Mouse (Mus musculus) cerebellum, adult 18-20 months (tissue): ENCODE measurements at regions not wholly inside any gene's neighbourhood (a gene's known extent, or its start where the extent isn't known, plus 50 kb on each side); places are given as distances from the start of the nearest gene placed in this dataset.

Experiments used
- DNase-seq, 2 experiments: peaks; one replicate each; pipeline ENCODE4 v3.0.0; 2021

DNA sequence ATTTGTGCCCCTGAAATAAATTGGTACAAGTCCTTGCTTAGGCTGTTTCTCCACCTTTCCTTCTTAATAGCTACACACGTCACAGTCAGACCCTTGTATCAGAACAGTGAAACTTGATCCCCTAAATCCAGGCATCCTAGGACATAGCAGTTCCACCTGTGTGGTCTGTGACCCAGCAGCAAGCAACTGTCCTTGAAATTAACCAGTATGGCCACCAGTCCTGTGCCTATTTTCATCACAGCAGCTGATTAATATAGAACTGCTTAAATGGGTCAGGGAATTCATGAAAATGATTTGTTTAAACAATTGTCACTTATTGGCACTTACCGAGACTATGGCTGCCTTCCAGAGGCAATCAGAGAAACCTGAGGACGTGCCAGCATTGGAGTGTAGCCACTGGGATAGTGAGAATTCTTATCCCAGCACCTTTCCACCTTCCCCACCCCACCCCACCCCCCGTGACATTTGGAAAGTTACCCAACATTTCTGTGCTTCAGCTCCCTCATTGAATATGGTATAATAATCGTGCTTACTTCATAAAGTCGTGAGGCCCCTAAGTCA, 135.4 kb upstream of the Cdkn2b start:
- peak; percentile 54 to 62 for DNase-seq

DNA sequence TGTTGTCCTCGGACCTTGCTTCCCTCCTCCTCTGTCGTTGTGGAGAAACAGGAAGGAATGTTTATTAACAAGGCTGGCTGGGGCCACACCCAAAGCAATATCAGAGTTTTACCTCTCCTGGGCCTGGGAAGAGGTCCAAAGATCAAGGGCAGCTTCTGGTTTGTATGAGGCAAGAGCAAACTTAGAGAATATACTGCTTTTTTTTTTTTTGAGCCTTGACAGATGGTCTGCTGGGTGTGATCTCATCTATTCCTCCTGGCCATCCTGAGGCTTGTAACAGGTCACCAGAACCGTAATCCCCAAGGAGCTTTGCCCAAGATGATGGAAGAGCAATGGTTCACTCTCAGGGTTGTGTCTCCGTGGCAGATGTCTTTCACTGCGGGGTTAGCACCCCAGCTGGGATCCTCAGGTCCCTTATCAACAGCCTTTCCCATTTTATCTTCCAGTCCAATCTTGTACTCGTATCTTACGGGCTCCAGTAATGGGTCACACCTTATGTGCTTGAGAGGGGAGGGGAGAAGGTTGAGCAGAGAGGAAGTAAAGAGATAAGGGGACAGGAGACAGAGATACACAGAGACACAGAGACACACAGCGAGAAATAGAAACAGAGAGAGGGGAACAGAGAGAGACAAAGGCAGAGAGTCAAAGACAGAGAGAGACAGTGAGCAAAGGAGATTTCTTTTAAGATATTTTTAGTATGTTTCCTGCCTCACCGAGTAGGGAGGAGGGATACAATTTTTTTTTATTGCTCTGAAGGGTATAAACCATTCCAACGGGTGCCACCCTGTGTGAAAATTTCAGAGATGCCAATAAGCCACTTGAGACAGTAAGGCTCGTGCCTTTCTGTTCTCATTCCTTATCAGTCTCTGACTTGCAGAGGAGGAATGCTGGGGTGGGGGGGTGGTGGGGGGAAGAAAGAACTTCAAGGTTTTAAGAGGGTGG, 134.6 kb upstream of the Cdkn2b start:
- peak; percentile 32 to 45 for DNase-seq

DNA sequence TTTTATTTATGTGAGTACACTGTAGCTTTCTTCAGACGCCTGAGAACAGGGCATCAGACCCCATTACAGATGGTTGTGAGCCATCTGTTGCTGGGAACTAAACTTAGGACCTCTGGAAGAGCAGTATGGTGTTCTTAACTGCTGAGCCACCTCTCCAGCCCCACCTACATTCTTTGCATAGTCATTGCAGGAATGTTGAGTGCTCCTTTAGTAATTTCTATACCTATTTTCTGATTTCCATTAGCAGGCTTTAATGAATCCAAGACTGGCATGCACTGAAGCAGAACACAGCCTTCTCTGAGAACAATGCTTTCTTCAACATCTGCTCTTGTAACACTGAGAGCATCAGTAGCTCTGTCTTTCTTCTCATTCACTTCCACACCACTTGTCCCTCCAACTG, 131.7 kb upstream of the Cdkn2b start:
- DNase-seq = no peak

DNA sequence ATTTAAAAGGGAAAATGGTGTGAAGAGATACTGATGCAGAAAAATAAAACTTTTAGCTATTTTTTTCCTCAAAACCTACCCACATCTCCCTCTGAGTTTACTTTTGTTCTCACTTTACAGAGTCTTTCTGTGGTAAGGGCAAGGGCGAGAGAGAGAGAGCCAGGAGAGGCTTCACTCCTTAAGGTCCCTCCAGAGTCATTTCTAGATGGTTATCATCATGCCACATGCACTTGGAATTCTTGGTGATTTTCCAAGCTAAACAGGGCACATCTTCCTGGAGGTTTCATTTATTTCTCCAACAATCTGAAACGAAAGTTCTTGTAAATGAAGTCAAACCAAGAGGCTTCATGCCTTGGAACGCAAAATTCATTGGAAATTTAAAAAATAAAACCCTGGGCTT, 130.0 kb upstream of the Cdkn2b start:
- DNase-seq = no peak

DNA sequence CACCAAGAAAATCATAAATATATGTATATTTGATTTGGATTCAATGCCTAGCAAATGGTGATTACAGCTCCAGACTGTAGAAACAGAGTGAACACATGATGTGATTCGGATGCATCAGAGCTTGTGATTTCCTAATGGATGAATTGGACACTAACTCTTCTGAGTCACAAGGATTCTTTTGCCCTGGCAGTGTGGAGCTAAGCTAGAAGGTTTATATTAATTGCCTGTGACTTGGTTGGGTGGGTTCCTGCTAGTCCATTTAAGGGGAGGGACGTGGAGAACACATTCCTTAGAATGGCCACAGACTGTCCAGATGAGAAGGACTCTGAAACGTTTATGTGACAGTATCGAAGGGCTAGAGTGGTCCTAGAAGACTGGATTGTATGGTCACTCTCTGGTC, 129.5 kb upstream of the Cdkn2b start:
- DNase-seq = no peak

DNA sequence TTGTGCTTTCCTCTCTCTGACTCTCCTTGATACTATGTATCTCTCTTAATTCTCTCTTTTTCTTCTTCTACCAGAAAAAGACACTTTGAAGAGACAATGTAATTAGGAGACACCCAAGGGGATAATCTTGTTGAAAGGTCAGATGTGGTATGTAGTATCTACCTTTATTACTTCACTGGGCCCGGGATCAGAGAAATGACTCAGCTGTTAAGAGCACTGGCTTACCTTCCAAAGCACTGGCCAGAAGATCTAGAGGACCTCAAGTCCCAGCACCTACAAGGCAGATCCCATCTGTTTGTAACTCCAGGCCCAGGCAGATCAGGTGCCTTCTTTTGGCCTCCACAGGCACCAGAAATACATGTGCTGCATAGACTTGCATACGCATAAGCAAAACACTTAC, 127.8 kb upstream of the Cdkn2b start:
- DNase-seq = no peak

DNA sequence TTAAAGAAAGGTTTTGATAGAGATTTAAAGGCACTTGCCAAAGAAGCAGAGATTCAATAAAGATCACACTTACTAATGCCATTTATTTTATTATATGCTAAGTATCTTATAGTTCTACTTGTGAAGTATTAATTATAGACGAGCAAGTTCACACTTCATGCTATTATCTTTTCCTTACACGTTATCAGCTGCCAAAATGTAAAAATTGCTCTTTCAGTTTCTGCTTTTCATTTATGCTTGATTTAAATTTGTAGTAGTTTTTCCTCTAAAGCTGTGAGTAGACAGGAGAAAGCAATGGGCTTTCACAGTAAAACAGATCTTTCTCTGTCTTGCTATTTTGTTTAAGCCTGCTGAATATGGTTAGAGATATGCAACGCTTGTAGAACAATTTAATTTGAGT, 125.9 kb upstream of the Cdkn2b start:
- no peak for DNase-seq

DNA sequence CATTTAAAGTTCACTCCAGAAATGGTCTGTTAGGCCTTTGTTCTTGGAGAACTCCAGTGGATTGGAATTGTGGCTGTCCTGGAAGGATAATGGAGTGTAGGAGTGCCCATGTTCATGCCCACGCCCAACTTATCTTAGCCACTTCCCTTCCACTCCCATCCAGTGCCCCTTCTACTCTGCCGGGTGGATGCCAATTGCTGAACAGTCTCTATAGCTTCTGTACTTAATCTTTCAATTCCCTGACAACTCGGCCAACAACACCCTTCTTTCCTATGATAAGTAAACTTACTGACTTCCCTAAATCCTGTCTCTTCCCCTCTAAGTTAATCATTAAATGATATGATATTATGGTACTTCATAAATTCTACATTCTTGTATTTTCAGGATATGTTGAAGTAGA, 123.3 kb upstream of the Cdkn2b start:
- no peak for DNase-seq

DNA sequence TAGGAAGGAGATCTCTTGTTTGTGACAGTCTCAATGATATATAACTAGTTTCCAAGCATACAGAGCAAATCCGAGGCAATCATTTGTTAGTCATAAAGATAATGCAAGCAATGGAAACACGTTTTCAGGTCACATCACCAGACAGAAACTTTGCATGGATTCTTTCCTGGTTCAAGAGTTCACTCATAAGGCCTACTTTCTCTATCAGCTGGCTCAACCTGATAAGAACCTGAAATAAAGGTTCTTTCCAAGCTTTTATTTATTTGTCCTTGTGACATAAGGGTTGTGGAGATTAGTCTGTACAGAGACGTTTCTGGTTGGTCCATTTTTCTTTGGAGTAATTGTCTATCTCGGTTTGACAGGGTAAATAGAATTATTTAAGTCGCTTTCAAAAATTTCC, 122.7 kb upstream of the Cdkn2b start:
- no peak for DNase-seq

DNA sequence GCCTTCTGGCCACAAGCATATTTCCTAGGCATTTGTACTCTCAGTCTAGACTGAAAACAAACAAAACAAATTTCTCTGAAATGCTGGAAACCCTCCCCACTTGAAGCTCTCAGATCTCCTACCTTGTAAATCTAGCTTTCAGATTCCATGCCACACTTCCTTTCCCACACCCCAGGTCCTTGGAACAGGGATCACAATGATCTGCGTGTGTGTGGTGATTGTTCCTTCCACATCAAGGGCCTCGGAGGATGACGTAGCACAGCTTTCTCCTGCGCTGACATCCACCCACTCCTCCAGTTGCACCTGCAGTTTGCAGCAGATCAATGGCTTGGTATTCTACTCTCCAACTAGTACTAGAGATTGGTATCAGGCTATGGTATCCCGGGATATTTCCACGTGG, 120.7 kb upstream of the Cdkn2b start:
- no peak for DNase-seq

DNA sequence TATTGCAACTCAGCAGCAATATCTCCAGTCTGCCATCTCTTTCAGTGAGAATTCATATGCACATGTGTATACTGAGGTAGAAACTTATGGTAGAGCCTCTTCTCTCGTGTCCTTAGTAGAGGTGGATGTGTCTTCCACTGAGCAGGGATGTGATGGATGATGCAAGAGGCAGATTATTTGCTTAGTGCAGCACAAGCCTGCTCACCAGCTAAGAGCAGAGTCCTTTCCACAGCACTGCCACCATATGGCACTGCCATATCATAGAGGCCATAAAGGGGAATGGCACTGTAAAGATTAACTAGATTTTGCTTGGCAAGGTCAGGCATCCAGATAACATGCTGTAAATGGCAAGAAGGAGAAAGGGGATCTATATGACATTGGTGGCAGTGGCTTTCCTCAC, 117.6 kb upstream of the Cdkn2b start:
- DNase-seq = no peak

DNA sequence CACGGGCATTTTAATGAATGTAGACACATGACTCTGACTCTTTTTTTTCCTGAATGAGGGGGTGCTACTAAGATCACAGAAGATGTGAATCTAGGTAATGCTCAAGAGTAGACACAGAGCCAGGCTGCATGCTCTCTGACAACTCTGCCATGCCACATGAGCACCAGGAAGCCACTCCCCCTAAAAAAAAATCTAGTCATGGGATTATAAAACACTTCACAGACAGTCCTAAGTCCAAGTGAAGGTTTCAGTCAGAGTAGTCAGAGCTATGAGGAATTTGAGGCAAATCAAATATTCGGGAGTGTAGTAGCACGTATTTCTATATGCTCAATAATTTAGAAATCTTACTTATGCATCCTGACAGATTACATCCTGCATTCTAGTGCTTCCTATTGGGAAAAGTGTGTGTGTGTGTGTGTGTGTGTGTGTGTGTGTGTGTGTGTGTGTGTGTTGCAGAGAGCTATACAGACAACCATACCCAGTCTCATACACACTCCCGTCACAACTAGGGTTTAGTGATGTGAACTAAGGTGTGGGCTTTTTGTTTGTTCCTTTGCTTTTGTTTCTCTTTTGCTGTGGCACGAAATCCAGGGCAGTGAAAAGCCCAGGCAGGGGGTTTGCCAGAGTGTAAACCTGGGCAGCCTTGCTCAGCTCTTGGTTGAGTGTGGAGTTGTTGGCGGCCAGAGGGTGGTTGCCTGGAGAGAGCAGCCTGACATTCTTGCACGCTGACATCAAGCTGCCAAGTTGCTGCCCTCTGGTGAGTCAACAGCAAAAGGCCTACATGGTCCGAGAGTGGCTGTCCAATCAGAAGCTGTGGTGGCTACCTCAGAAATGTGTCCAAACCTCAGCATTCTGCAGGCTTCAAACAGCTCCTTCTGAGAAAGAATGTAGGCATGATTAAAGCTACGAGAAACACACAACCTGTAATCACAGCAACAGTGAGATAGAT, 116.8 kb upstream of the Cdkn2b start:
- peak; percentile 6 to 24 for DNase-seq

DNA sequence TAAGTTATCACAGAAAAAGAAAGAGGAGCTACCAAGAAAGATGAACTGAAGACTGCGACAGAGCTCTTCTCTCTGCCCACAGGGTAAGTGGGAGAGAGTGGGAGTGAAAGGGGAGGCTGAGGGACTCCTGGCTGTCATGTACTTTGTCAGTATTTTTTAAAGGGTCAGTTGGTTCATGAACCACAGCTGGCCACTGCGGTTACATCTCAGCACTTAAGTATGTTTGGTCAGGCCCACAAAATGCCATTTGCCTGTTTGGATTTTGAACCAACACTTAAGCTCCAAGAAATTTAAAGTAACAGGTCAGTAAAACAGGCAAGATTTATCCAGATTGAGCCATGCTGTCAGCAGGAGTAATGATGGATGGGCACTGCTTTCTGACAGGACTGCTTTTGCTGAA, 115.1 kb upstream of the Cdkn2b start:
- DNase-seq = no peak

DNA sequence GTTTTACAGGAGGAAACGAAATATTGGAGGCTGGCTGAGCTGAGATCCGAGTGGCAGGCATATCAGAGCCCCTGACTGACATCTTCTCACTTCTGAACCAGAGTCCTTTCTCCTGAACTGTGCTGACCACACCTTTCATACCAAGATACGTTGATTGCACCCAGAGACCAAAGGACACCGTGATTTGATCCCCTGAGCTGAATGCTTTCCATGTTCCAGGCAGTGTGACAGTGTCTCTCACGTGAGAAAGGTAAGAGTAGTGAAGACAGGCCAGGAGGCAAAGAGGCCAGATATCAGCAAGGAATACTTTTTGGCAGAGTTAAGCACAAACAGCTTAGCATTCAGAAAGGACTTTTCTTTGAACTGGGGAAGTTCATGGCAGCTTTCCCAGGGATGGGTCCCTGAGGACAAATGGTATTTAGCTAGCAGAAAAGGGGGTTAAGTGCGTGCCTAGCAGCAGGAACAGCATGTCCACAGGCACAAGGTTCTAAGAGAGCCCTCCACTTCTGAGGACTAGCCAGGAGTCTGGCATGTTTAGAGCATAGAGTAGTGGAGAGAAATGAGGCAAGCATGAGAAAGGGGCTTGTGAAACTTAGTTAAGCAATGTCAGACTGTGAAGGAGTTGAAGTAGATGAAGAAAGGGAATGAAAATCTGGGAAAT, 111.0 kb upstream of the Cdkn2b start:
- no peak for DNase-seq

DNA sequence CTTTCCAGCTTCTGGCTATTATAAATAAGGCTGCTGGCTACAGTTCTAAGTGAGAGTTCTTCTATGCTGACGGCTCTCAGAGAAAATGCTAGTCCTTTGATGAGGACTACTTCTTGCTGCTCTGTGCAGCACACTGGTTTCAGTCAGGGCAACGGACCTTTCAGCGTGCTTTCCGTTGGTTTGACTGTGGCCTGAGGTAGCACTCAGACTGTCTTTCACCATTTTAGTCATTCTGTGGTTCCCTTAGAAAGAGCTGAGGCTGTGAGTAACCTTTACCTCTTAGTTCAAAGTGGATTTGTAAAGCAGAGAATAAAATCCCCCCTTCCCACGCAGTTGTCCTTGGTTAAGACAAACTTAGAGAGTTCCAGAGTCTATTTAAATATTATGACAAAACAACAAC, 110.0 kb upstream of the Cdkn2b start:
- DNase-seq = no peak

DNA sequence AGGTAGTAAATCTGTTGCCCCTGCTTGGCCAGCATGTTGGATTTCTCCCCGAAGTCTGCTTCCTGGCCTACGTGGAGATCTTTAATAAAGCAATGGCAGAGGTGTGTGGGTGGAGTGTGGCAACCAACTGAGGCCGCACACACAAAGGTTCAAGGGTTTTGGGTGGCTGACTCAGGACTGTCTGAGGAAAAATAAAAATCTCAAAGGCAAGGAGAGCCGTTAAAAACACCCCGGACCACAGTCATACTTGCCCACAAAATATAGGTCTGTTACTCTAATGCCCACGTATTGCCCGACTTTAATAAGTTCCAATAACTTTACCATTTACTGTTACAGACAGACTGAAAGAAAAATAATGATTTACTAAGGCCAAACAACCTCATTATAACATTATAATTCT, 108.7 kb upstream of the Cdkn2b start:
- DNase-seq = no peak

DNA sequence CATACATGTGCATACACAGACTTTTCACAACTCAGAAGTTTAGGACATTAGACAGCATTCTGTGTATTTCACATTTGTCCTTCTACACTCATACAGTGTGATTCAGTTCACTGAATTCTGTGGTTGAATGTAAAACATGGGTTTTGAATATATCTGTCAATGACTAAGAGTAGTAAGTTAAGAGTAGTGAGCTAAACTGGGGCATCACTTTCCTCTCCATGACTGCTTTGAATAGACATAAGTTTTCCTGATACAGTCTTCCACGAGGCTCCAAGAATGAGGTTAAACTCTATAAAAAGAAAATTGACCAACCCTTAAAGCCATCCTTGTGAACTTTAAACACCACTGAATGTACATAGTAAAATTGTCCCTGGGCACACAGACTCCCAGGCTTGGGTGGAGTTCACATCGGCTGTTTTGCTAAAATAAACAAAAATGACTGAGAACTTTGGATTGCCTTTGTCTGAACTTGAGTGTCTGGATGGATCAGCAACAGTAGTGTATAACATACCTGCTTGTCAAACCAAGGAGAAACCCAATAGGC, 94.9 kb upstream of the Cdkn2b start:
- DNase-seq = no peak

DNA sequence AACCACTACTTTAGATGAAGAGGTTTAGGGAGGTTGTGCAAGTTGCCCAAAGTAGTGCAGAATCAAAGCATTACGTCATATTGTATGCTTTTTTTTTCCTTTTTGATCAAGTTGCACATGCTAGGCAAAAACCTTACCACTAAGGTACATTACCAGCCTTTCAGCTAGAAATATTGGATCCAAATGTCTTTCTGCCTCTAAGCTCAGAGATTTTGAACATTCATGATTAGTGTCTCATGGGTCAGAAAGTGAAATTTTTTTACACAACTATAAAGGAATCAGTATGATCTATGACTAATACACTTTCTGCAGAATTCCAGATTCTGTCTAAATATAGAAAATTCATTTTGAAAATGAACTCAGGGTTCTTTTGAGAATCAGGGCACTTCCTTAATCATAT, 92.3 kb upstream of the Cdkn2b start:
- no peak for DNase-seq

DNA sequence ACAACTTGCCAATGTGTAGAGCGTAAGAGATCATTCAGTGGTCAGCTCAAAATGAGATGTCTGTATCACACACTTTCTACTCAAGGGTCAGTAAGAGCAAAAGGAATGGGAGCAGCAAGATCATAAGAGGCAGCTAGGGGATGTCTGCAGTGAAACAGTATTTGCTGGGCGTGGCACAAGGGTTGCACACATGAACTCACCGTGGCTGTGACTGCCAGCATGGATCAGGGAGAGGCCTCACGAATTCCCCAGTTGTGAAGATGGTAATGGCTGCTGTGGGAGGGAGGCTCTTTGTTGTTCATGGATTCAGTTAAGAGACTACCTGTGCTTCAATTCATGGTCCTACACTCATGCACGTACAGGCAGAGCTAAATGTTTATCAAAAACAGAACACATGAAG, 91.5 kb upstream of the Cdkn2b start:
- no peak for DNase-seq

DNA sequence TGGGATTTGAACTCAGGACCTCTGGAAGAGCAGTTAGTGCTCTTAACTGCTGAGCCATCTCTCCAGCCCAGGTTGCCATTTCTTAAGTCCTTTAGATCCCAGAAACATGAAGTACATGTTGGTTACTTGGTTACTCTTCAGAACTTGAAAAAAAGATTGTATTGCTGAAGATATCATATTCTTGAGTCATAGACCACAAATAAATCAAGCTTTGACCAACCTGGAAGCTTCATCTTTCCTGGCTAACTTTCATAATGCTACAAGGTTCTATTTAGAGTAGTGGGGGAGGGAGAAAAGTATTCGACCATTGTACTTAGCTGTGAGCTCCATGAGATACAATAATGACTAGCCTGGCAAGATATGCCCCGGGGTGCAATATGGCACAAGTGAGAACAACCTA, 90.9 kb upstream of the Cdkn2b start:
- DNase-seq = no peak

DNA sequence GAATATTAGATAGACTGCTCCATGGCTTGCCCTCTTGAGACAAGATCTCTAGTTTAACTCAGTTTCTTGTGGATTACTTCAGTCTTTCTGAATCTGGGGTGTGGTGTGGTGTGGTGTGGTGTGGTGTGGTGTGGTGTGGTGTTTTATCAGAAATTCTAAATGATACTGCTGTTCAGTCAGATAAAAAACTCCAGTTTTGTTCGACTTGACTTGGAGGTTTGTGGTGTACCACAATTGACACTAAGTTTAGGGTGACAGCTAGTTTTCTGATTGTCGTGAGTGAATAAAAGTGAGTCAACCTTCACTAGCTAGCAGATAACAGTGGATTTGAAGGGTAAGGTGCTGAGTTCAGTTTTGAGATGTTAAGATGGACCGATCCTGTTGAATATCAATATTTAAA, 89.5 kb upstream of the Cdkn2b start:
- DNase-seq = no peak

DNA sequence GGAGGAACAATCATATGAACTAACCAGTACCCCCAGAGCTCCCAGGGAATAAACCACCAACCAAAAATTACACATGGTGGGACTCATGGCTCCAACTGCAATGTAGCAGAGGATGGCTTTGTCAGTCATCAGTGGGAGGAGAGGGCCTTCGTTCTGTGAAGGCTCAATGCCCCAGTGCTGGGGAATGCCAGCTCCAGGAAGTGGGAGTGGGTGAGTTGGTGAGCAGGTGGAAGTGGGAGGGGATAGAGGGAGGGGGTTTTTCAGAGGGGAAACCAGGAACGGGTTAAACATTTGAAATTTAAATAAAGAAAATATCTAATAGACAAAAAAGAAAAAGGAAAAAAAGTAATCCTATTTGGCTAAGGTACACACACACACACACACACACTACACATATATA, 88.4 kb upstream of the Cdkn2b start:
- DNase-seq = no peak

DNA sequence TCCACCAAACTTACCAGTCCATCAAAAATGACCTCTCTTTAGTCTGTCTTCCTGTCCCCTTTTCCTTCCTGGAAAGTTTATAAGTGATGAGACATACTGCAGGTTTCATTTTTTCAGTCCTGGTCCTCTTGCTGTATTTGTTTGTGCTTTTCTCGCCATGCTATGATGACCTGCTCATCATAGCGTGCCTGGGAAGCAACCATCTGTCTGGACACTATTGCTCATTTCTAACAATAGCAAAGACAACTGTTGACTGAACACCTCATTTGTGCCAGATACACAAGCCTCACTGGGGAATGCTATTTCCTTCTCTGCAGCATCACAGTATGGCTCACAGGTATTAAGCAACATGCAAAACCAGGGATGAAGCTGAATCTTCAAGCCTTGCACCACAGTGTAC, 85.2 kb upstream of the Cdkn2b start:
- peak; percentile 25 to 42 for DNase-seq
